Mouse (Mus musculus): Measurements from ENCODE around the gene Gphn.

DNA sequence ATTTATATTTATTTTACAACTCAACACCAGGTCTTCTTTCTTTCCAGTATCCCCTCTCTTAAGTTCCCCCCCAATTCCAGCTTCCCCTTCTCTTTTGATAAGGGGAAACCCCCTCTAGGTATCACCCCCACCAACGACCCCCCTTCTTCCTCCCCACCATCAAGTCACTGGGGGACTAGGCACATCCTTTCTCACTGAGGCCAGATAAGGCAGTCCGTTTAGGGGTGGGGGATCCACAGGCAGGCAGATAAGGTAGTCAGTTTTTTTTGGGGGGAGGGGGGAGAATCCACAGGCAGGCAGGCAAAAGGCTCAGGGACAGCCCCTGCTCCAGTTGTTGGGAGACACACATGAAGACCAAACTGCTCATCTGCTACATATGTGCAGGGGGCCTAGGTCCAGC lies 30.8 kb upstream of the Gphn start:
- TF ChIP-seq POLR2A (IDR thresholded peaks at IDR 0.05; ENCODE audit: extremely low read depth, insufficient read depth, low read length): no peak
- no peak for TF ChIP-seq CTCF (IDR thresholded peaks at IDR 0.05; ENCODE audit: low read depth, low read length)

Data from liver, adult 2 months (tissue).